Mouse (Mus musculus) cerebellum, adult 2 months (tissue): ENCODE measurements around the gene Spn.

ENCODE experiments used
- CTCF ChIP-seq: fragments of 200-500 bp; IDR thresholded peaks from 2 replicates; pipeline ENCODE4 v1.5.1; 2011; ENCODE audit warnings: low read depth, mild to moderate bottlenecking, control low read depth, low read length, moderate library complexity, borderline replicate concordance; ENCODE audit not compliant: insufficient read depth
- POLR2A ChIP-seq: fragments of 200-500 bp; IDR thresholded peaks from 2 replicates; pipeline ENCODE4 v1.6.1; 2011; ENCODE audit warnings: low read length, control low read depth, borderline replicate concordance; ENCODE audit not compliant: insufficient read depth

DNA sequence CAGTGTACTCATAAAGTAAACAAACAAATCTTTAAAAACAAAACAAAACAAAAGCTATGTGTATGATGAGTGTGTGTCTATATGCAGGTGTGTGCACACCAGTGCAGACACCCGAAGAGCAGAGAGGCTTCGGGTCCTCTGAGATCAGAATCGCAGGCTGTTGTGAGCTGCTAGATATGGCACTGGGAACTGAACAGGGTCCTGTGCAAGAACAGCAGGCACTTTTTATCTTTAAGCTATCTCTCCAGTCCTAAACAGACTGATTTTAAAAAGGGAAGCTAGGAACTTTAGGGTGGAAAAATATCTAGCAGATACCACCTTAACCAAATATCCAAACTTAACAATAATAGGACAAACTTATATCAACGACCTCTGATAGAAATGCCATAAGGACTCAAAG, 5.0 kb upstream of the Spn start:
- TF ChIP-seq CTCF (no peak), POLR2A (no peak)
